Mouse (Mus musculus) forelimb bud, embryonic 11.5 days (tissue): ENCODE measurements at regions not wholly inside any gene's neighbourhood (a gene's known extent, or its start where the extent isn't known, plus 50 kb on each side); places are given as distances from the start of the nearest gene placed in this dataset.

Source experiments
- DNase-seq: peaks from one replicate; pipeline ENCODE4 v3.0.0-alpha.2; 2012; ENCODE audit warnings: low read depth, low spot score

GRCm38 (mm10) chr13:88144591-88144990 lies 676.7 kb upstream of the Edil3 start:
- DNase-seq, result no peak

GRCm38 (mm10) chr13:88186579-88186978 lies 634.7 kb upstream of the Edil3 start:
- DNase-seq, result no peak

- DNase-seq, result no peak
Observed at GRCm38 (mm10) chr13:88201717-88202323, 619.5 kb upstream of the Edil3 start.

- DNase-seq, result peak; percentile 25
Observed at GRCm38 (mm10) chr13:88240448-88240847, 580.8 kb upstream of the Edil3 start.
